Mouse (Mus musculus) spleen, adult 2 months (tissue): ENCODE data around the gene Hoxb6. TPM values are rescaled to one million over a fixed set of nuclear protein-coding genes. Genes with fewer than 3 reads are reported as not detected.

Experiments used
- DNase-seq, 2 experiments: peaks; one replicate each; pipeline versions ENCODE4 v3.0.0 to v3.0.0-alpha.2; 2012 to 2021; ENCODE audit warnings: low spot score in 2 of 2, low read depth in 1 of 2
- H3K27ac ChIP-seq: fragments of 200-500 bp; 2 replicates; pipeline ENCODE4 v1.5.1; 2012; ENCODE audit warnings: low read length, inconsistent platforms; ENCODE audit not compliant: insufficient read depth
- H3K27me3 ChIP-seq: fragments of 200-500 bp; 2 replicates; pipeline ENCODE4 v1.6.1; 2012; ENCODE audit warnings: mild to moderate bottlenecking, moderate library complexity, low read length, inconsistent platforms; ENCODE audit not compliant: control insufficient read depth, insufficient read depth
- H3K36me3 ChIP-seq: fragments of 200-500 bp; 2 replicates; pipeline ENCODE4 v1.6.1; 2012; ENCODE audit warnings: mild to moderate bottlenecking, low read length, inconsistent platforms; ENCODE audit not compliant: control insufficient read depth, insufficient read depth
- H3K4me1 ChIP-seq: fragments of 200-500 bp; 2 replicates; pipeline ENCODE4 v1.6.1; 2011; ENCODE audit warnings: inconsistent platforms; ENCODE audit not compliant: control insufficient read depth, insufficient read depth, insufficient read length
- H3K4me3 ChIP-seq: fragments of 200-500 bp; 2 replicates; pipeline ENCODE4 v1.5.1; 2011; ENCODE audit warnings: mild to moderate bottlenecking, inconsistent platforms; ENCODE audit not compliant: insufficient read depth, insufficient read length; ENCODE audit errors: extremely low read depth
- CTCF ChIP-seq: fragments of 200-500 bp; IDR thresholded peaks from 2 replicates; pipeline ENCODE4 v1.5.1; 2011; ENCODE audit warnings: mild to moderate bottlenecking, inconsistent platforms; ENCODE audit not compliant: insufficient read depth, insufficient read length, insufficient replicate concordance; ENCODE audit errors: extremely low read depth
- POLR2A ChIP-seq: fragments of 200-500 bp; IDR thresholded peaks from 2 replicates; pipeline ENCODE4 v1.6.1; 2011; ENCODE audit warnings: low read depth, low read length, inconsistent platforms
- WGBS: fragments of 180-500 bp; shearing (Covaris S2); methylation state at CpG from one replicate; pipeline ENCODE4 v1.1.7; 2018; 5-methylcytosine and 5-hydroxymethylcytosine counted together
- polyA plus RNA-seq: library from polyadenylated mRNA; depleted of rRNA; stranded (reverse); fragments of >200 nt; gene quantifications from 2 replicates; pipeline ENCODE4 v1.2.3, GENCODE M21; 2012; rRNA removed

Hoxb6 gene
- polyA plus RNA-seq, 1 experiment = 1.3 TPM

DNA sequence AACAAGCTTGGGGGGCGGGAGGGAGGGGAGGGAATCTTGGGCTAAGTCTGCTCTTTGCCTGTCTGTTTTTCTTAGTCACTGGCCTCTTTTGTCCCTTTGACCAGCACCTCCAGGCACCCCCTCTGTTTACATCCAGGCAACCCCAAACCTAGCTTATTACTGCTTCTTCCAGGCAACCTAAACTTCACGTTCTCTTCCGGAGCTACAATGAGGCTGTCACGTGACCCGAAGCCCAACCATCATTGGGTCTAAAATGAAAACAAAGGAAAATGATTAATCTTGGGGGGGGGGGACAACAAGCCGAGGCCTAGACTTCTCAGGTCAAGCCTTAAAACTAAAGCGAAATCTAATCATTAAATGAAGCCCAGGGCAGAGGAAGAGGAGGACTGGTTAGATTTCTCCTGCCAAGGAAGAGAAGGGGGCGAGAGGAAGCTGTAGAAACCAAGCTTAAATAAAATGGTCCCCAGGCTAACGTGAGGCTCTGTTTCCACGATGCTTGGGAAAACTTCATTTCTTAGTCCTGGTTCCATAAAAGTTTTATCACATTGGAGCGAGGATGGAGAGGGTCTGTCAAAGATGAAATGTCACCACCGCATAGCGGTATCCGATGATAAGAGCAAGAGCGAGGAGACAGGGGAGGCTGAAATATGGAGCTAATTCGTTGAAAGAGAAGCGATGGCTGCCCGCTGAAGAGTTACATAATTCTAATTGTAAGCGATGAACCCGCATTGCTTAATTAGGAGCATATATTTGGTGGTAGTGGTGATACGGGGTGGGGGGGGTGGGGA lies 56.1 kb downstream of the Hoxb6 start:
- Histone ChIP-seq H3K27ac (no peak overlapping the region), H3K36me3 (no peaks in the 10 kb centered on the region), H3K4me3 (no peak overlapping the region), H3K4me1 (peaks cover 5% of the 10 kb centered on the region), H3K27me3 (peaks cover 17% of the 10 kb centered on the region)
- DNase-seq = no peak
- TF ChIP-seq POLR2A (no peak), CTCF (no peak)
- 66% methylated on average over 21 of the region's 21 CpGs for WGBS

DNA sequence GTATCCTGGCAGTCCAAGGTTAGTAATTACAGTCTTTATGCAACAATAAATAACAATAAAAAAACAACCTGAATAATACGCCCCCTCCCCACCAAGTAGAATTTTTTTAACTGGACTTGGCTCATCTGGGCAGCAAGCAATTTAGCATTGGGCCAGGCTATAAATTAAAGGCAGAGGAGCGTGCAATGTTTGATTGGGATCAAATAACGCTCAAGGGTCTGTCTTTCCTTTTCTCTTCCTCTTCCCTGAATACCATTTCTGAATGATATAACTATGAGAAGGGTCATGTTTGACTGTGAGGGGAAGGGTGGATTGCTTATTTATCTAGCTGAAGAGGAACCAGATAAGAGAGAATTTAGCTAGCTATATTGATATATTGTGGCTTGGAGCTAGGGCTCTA lies 56.7 kb downstream of the Hoxb6 start:
- no peak overlapping the region for H3K27ac ChIP-seq
- WGBS = 84% methylated on average over 3 of the region's 3 CpGs
- peaks cover 20% of the 10 kb centered on the region for H3K27me3 ChIP-seq

DNA sequence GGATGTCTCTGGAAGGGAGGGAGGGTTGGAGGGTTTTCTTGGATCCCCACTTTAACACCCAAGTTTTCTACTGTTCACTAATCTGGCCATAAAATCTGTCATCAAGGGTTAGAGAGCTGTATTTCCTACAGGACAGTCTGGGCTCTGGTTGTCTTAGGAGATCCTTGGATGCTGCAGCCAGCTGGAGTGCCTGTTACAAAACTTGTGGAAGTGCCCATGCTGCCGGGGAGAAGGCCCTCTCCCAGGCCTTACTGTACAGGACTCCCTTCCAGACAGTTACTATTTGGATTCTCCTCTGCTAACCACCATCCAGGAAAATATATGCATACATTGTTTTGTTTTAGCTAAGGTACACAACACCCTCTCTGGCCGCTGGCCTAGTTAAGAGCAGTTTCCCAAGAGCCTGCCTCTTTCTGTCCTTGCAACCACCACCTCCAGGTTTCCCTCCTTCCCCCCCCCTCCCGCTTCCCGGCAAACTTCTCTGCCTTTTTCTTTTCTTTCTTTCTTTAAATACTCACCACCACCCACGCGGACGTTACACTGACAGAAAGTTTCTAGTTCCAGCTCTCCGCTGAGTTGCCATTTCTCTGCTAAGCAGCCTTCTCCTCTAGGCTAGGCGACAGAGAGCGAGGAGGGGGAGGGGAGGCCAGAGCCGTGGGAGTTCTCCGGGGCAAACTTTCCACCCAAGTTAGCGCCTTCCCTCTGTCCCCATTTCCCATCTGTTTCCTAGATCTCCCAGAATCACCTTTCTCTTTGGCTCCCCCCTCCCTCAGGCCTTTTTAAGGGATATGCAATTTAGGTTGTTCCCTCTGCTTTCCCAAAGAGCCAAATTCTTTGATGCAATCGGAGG lies 57.4 kb downstream of the Hoxb6 start:
- no peak for DNase-seq
- 69% methylated on average over 14 of the region's 14 CpGs for WGBS

More for the DNA sequence above, 56.7 kb downstream of the Hoxb6 start:
- peaks cover 5% of the 10 kb centered on the region for H3K4me1 ChIP-seq
- TF ChIP-seq POLR2A (no peak), CTCF (no peak)
- no peak overlapping the region for H3K4me3 ChIP-seq
- no peak for DNase-seq
- H3K36me3 ChIP-seq = no peaks in the 10 kb centered on the region

DNA sequence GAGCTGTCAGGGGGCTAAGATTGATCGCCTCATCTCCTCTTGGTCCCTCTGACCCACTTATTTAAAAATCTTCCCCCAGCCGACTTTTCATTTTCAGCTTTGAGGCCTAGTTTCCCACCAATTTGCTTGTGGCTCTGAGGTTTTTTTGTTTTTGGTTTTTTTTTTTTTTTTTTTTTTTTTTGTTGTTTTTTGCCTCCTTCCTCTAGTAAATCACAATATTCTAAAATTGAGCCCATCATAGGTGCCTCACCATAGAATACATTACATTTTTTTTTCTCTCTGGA lies 58.0 kb downstream of the Hoxb6 start, which contains the start of gene Hoxb2:
Hoxb2 (plus strand) TSS at position 185 of the 284 bp plus-strand sequence.
- Histone ChIP-seq H3K36me3 (no peaks in the 10 kb centered on the region), H3K4me3 (no peak within 1 kb of the TSS), H3K27ac (peak within 1 kb of the TSS; percentile 41), H3K27me3 (peaks cover 27% of the 10 kb centered on the region), H3K4me1 (peaks cover 5% of the 10 kb centered on the region)
- 70% methylated on average over 2 of the region's 2 CpGs for WGBS
- TF ChIP-seq CTCF (no peak), POLR2A (no peak)
- DNase-seq = no peak

More for the DNA sequence above, 57.4 kb downstream of the Hoxb6 start:
- peaks cover 23% of the 10 kb centered on the region for H3K27me3 ChIP-seq
- H3K27ac ChIP-seq = peak overlapping the region; percentile 41
- H3K4me3 ChIP-seq = no peak overlapping the region
- peaks cover 5% of the 10 kb centered on the region for H3K4me1 ChIP-seq
- no peak for TF ChIP-seq CTCF
- no peak for TF ChIP-seq POLR2A
- no peaks in the 10 kb centered on the region for H3K36me3 ChIP-seq

DNA sequence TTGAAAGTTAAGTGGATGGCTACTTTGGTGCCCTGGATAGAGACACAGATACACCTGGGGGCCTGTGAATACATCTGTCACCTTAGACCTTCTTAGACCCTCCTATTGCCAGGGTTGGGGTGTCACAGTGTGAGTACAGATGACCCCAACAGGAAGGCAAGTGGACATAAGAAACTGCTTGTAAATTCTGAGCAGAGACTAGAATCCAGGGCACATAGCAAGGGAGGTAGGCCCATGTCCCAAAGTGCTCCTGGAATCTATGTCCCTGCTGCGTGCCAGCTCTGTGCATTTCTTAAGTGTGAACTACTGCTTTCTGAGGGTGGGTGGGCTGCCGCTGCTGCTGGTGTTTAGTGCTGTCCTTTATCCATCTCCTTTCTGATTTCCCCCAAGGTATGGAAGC lies 58.5 kb downstream of the Hoxb6 start:
- no peak for DNase-seq
- Histone ChIP-seq H3K27me3 (peaks cover 27% of the 10 kb centered on the region), H3K27ac (no peak overlapping the region), H3K4me3 (no peak overlapping the region), H3K36me3 (no peaks in the 10 kb centered on the region), H3K4me1 (peaks cover 5% of the 10 kb centered on the region)
- TF ChIP-seq POLR2A = no peak
- TF ChIP-seq CTCF = no peak
- WGBS = 89% methylated on average over 2 of the region's 2 CpGs

Other genes with a start within 250 kb of the Hoxb6 start
- gene Ube2z, start 227.1 kb upstream of the Hoxb6 start, polyA plus RNA-seq = 20.1 and 20.2 TPM in 2 replicates
- gene Atp5g1, start 216.8 kb upstream of the Hoxb6 start, polyA plus RNA-seq = 193 and 219 TPM in 2 replicates
- gene Calcoco2, start 180.5 kb upstream of the Hoxb6 start, polyA plus RNA-seq = not detected in 2 replicates
- not detected in 2 replicates for gene Ttll6, start 158.7 kb upstream of the Hoxb6 start, polyA plus RNA-seq
- not detected in 2 replicates for gene Hoxb13, start 98.2 kb upstream of the Hoxb6 start, polyA plus RNA-seq
- gene Hoxb9, start 21.0 kb upstream of the Hoxb6 start, polyA plus RNA-seq = 0.26 and 0.27 TPM in 2 replicates
- gene Hoxb8, start 10.6 kb upstream of the Hoxb6 start, polyA plus RNA-seq = 0.37 and 0.43 TPM in 2 replicates
- 0.60 and 0.62 TPM in 2 replicates for gene Hoxb7, start 5.9 kb upstream of the Hoxb6 start, polyA plus RNA-seq
- gene Hoxb5, start 10.9 kb downstream of the Hoxb6 start, polyA plus RNA-seq = 0.37 and 0.40 TPM in 2 replicates
- 2.6 and 3.3 TPM in 2 replicates for gene Hoxb4, start 25.8 kb downstream of the Hoxb6 start, polyA plus RNA-seq
- 2.0 and 2.6 TPM in 2 replicates for gene Hoxb3, start 30.9 kb downstream of the Hoxb6 start, polyA plus RNA-seq
- gene Hoxb2, start 58.0 kb downstream of the Hoxb6 start, polyA plus RNA-seq = 1.9 and 2.4 TPM in 2 replicates
- gene Hoxb1, start 73.3 kb downstream of the Hoxb6 start, polyA plus RNA-seq = not detected in 2 replicates
- 20.1 and 22.3 TPM in 2 replicates for gene Skap1, start 172.1 kb downstream of the Hoxb6 start, polyA plus RNA-seq